Mouse (Mus musculus) ES-Bruce4 (cell line): Measurements from ENCODE around the gene Crip2.

ENCODE experiments used
- CTCF ChIP-seq: IDR thresholded peaks from one replicate; pipeline ENCODE4 v1.8.1; 2011; ENCODE audit warnings: low read depth, low read length
- EP300 ChIP-seq: IDR thresholded peaks from 2 replicates; pipeline ENCODE4 v1.6.1; 2011; ENCODE audit warnings: low read depth, low read length; ENCODE audit not compliant: insufficient read depth
- POLR2A ChIP-seq: IDR thresholded peaks from one replicate; pipeline ENCODE4 v1.8.1; 2011; ENCODE audit warnings: low read length; ENCODE audit not compliant: insufficient read depth

- TF ChIP-seq CTCF (no peak), POLR2A (no peak), EP300 (no peak)
These were observed 13.0 kb downstream of the Crip2 start for GRCm38 (mm10) chr12:113152991-113153525.
